Mouse (Mus musculus) liver, embryonic 16.5 days (tissue): ENCODE data around the gene Dleu7. TPM values are rescaled to one million over a fixed set of nuclear protein-coding genes. Genes with fewer than 3 reads are reported as not detected.

Source experiments
- ATAC-seq: fragments of 200-750 bp; cut with Nextera tagmentation; 2 replicates; pipeline ENCODE4 v1.8.0; 2017; ENCODE audit warnings: low read depth, mild to moderate bottlenecking, moderate number of reproducible peaks, moderate library complexity
- H3K27ac ChIP-seq: fragments of 300-500 bp; sonication (generic); 2 replicates; pipeline ENCODE4 v1.5.1; 2014; ENCODE audit warnings: mild to moderate bottlenecking, low read length
- H3K27me3 ChIP-seq: fragments of 300-500 bp; sonication (generic); 2 replicates; pipeline ENCODE4 v1.6.1; 2014; ENCODE audit warnings: low read depth, low read length, mixed read lengths; ENCODE audit not compliant: control insufficient read depth, insufficient read depth
- H3K36me3 ChIP-seq: fragments of 300-500 bp; sonication (generic); 2 replicates; pipeline ENCODE4 v1.6.1; 2014; ENCODE audit warnings: mild to moderate bottlenecking; ENCODE audit not compliant: control insufficient read depth, insufficient read depth
- H3K4me1 ChIP-seq: fragments of 300-500 bp; sonication (generic); 2 replicates; pipeline ENCODE4 v1.6.1; 2014; ENCODE audit warnings: low read depth, low read length, mixed read lengths; ENCODE audit not compliant: control insufficient read depth
- H3K4me2 ChIP-seq: fragments of 300-500 bp; sonication (generic); 2 replicates; pipeline ENCODE4 v1.6.1; 2014; ENCODE audit warnings: low read depth, low read length, mixed read lengths
- H3K4me3 ChIP-seq: fragments of 300-500 bp; sonication (generic); 2 replicates; pipeline ENCODE4 v1.5.1; 2014; ENCODE audit warnings: low read depth, mild to moderate bottlenecking, low read length
- H3K9ac ChIP-seq: fragments of 300-500 bp; sonication (generic); 2 replicates; pipeline ENCODE4 v1.6.1; 2014; ENCODE audit warnings: low read depth, low read length
- H3K9me3 ChIP-seq: fragments of 300-500 bp; sonication (generic); replicated peaks from 2 replicates; pipeline ENCODE4 v1.6.1; 2016; ENCODE audit warnings: low read length; ENCODE audit not compliant: control insufficient read depth
- WGBS: fragments of 180-500 bp; shearing (Covaris S2); extraction: QIAGEN DNeasy Blood & Tissue Kit; methylation state at CpG from one replicate; pipeline ENCODE4 v1.1.7; 2014; ENCODE audit not compliant: insufficient replicate concordance; 5-methylcytosine and 5-hydroxymethylcytosine counted together
- polyA plus RNA-seq: library from polyadenylated mRNA; unstranded; fragments of >200 nt; fragmentation: Nextera tagmentation; extraction: Ambion mirVana; gene quantifications from 2 replicates; pipeline ENCODE4 v1.2.1, GENCODE M21; 2015

The Dleu7 gene
- polyA plus RNA-seq, 1 experiment from 2014 or later = 0.13 TPM

GRCm38 (mm10) chr14:62327171-62327570 is 34.3 kb upstream of the Dleu7 start:
- no peak for ATAC-seq
- no peak overlapping the region for H3K27ac ChIP-seq
- no peaks in the 10 kb centered on the region for H3K27me3 ChIP-seq
- no peak overlapping the region for H3K4me3 ChIP-seq
- H3K36me3 ChIP-seq = no peaks in the 10 kb centered on the region
- H3K4me2 ChIP-seq = no peak overlapping the region
- H3K9me3 ChIP-seq = no peaks in the 10 kb centered on the region
- 38% methylated on average over 2 of the region's 2 CpGs for WGBS
- peaks cover 10% of the 10 kb centered on the region for H3K4me1 ChIP-seq
- H3K9ac ChIP-seq = no peak overlapping the region

- no peak overlapping the region for H3K9ac ChIP-seq
- no peaks in the 10 kb centered on the region for H3K36me3 ChIP-seq
- H3K27ac ChIP-seq = no peak overlapping the region
- ATAC-seq = no peak
- H3K4me2 ChIP-seq = no peak overlapping the region
- H3K4me3 ChIP-seq = no peak overlapping the region
- peaks cover 6% of the 10 kb centered on the region for H3K4me1 ChIP-seq
- H3K27me3 ChIP-seq = no peaks in the 10 kb centered on the region
- no peaks in the 10 kb centered on the region for H3K9me3 ChIP-seq
- 61% methylated on average over 3 of the region's 3 CpGs for WGBS
Observed at GRCm38 (mm10) chr14:62326026-62326425, 33.2 kb upstream of the Dleu7 start.

GRCm38 (mm10) chr14:62324943-62325342 is 32.1 kb upstream of the Dleu7 start:
- no peak overlapping the region for H3K4me3 ChIP-seq
- no peaks in the 10 kb centered on the region for H3K27me3 ChIP-seq
- no peak overlapping the region for H3K4me2 ChIP-seq
- peaks cover 6% of the 10 kb centered on the region for H3K4me1 ChIP-seq
- 73% methylated on average over 5 of the region's 5 CpGs for WGBS
- H3K9ac ChIP-seq = no peak overlapping the region
- H3K9me3 ChIP-seq = no peaks in the 10 kb centered on the region
- no peak for ATAC-seq
- H3K36me3 ChIP-seq = no peaks in the 10 kb centered on the region
- H3K27ac ChIP-seq = no peak overlapping the region

- Histone ChIP-seq H3K4me2 (no peak overlapping the region), H3K27ac (no peak overlapping the region), H3K4me3 (no peak overlapping the region), H3K9me3 (no peaks in the 10 kb centered on the region), H3K4me1 (no peaks in the 10 kb centered on the region), H3K36me3 (no peaks in the 10 kb centered on the region), H3K9ac (no peak overlapping the region), H3K27me3 (no peaks in the 10 kb centered on the region)
- WGBS = 66% methylated on average over 5 of the region's 5 CpGs
- no peak for ATAC-seq
Observed at GRCm38 (mm10) chr14:62323457-62323856, 30.6 kb upstream of the Dleu7 start.

DNA sequence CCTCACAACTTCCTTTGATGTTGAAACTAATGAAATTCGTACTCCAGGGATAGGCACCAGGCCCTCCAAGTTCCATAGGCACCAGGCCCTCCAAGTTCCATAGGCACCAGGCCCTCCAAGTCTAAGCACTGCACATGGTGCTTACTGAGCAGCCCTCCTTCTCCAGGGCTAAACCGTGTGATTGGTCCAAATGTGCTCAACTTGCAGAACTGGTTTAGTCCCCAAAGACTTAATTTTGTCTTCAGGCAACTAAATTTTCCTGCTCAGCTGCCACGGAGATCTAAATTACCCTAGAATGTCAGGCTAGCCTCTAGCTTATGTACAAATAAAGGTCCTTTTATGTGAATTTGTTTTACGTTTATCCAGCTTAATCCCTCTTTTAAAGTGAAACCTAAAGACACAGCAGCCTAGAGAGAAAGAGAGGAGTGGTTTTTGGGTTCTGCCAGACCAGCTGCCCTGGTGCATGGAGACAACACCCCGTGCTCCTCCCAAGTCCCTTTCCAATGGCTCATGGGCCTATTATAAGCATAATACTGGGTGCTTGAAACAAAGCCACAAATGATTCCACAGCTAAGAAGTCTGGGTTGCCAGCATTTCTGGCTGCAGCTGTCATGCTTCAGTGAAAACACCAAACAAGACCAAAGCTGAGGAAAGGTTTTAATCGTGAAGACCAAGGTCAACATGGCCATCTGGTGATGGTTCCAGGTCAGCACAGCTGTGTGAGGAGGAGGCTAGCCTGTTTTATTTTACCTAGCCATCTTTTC is 29.9 kb upstream of the Dleu7 start:
- Histone ChIP-seq H3K9ac (no peak overlapping the region), H3K27me3 (no peaks in the 10 kb centered on the region), H3K27ac (no peak overlapping the region), H3K9me3 (no peaks in the 10 kb centered on the region), H3K4me1 (no peaks in the 10 kb centered on the region), H3K4me3 (no peak overlapping the region), H3K36me3 (no peaks in the 10 kb centered on the region), H3K4me2 (no peak overlapping the region)
- WGBS = 39% methylated on average over 6 of the region's 6 CpGs
- no peak for ATAC-seq

DNA sequence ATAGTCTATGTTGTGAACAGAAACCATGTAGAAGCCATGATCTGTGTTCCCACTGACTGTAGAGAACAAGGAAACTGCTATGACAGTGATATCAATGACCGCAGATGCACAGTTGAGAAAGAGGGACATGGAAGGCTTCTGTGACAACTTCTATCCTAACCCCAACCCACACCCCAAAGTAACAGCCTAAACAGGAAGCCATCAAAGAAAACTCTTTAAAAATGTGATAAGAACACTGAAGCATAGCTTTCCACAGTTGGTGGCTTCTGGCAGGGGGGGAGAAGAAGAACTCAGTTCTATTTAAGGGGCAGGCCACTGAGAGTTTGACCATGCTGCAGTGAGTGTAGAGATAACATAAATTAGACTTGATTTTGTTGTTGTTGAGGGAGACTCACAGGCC is 18.8 kb upstream of the Dleu7 start:
- H3K4me2 ChIP-seq = no peak overlapping the region
- no peaks in the 10 kb centered on the region for H3K9me3 ChIP-seq
- ATAC-seq = no peak
- no peaks in the 10 kb centered on the region for H3K36me3 ChIP-seq
- H3K4me3 ChIP-seq = no peak overlapping the region
- no peak overlapping the region for H3K9ac ChIP-seq
- H3K4me1 ChIP-seq = no peaks in the 10 kb centered on the region
- H3K27ac ChIP-seq = no peak overlapping the region
- H3K27me3 ChIP-seq = no peaks in the 10 kb centered on the region
- WGBS = 33% methylated on average over 1 of the region's 1 CpGs

DNA sequence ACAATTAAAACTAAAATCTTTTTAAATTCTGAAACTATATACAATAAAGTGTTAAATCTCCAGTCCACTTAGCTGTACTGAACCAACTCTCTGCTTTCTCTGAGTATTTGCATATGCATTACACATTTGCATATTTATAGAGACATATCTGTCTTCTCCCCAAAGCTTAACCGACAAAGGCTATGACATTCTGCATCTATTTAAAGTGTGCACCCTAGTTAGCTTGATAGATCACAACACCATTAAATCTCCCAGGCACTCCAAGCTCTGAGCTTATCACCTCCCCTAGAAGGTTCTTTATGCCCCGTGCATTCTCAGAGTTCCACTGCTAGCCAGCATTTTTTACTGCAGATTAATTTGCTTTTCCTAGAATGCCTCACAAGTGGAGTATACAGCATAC is 16.2 kb upstream of the Dleu7 start:
- no peaks in the 10 kb centered on the region for H3K36me3 ChIP-seq
- H3K27ac ChIP-seq = no peak overlapping the region
- no peak overlapping the region for H3K4me3 ChIP-seq
- no peaks in the 10 kb centered on the region for H3K27me3 ChIP-seq
- H3K4me2 ChIP-seq = no peak overlapping the region
- ATAC-seq = no peak
- no peak overlapping the region for H3K9ac ChIP-seq
- H3K9me3 ChIP-seq = no peaks in the 10 kb centered on the region
- no peaks in the 10 kb centered on the region for H3K4me1 ChIP-seq
- WGBS = 33% methylated on average over 2 of the region's 2 CpGs

DNA sequence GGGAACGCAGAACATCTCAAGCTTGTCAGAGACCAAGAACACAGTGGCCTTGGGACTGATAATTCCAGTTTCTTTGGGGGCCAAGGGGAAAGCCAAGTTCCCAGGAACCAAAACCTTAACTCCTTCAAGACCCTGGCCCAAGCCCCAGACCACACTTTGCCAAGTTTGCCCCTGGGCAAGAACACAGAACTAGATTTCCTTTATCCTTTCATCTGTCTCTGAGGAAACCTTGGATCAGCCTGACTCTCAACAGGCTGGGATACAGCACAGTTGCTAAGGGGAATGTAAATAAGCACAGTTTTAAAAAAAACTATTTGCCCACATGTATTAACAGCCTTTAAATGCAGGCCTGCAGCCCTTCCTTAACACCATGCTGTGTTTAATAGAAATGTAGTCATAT is 14.7 kb upstream of the Dleu7 start:
- Histone ChIP-seq H3K36me3 (no peaks in the 10 kb centered on the region), H3K27me3 (no peaks in the 10 kb centered on the region), H3K4me1 (no peaks in the 10 kb centered on the region), H3K4me3 (no peak overlapping the region), H3K9ac (no peak overlapping the region), H3K4me2 (no peak overlapping the region), H3K27ac (no peak overlapping the region), H3K9me3 (no peaks in the 10 kb centered on the region)
- WGBS = 69% methylated on average over 1 of the region's 1 CpGs
- ATAC-seq = no peak

GRCm38 (mm10) chr14:62300031-62300430 is 7.2 kb upstream of the Dleu7 start:
- Histone ChIP-seq H3K9ac (no peak overlapping the region), H3K4me1 (no peaks in the 10 kb centered on the region), H3K9me3 (no peaks in the 10 kb centered on the region), H3K27me3 (no peaks in the 10 kb centered on the region), H3K27ac (no peak overlapping the region), H3K4me3 (no peak overlapping the region), H3K4me2 (no peak overlapping the region), H3K36me3 (no peaks in the 10 kb centered on the region)
- 62% methylated on average over 3 of the region's 3 CpGs for WGBS
- ATAC-seq = no peak
